Mouse (Mus musculus) forebrain, embryonic 16.5 days (tissue): ENCODE results near the gene Ctf2. TPM values are rescaled to one million over a fixed set of nuclear protein-coding genes. Genes with fewer than 3 reads are reported as not detected.

Source experiments
- ATAC-seq: fragments of 200-750 bp; cut with Nextera tagmentation; 2 replicates; pipeline ENCODE4 v1.8.0; 2017; ENCODE audit warnings: mild to moderate bottlenecking, moderate library complexity
- H3K27ac ChIP-seq: fragments of 300-500 bp; sonication (generic); 2 replicates; pipeline ENCODE4 v1.5.1; 2014; ENCODE audit warnings: low read length, control low read depth
- H3K27me3 ChIP-seq: fragments of 300-500 bp; sonication (generic); replicated peaks from 2 replicates; pipeline ENCODE4 v1.6.1; 2014; ENCODE audit warnings: low read length; ENCODE audit not compliant: control insufficient read depth, insufficient read depth
- H3K36me3 ChIP-seq: fragments of 300-500 bp; sonication (generic); 2 replicates; pipeline ENCODE4 v1.6.1; 2014; ENCODE audit not compliant: control insufficient read depth, insufficient read depth
- H3K4me1 ChIP-seq: fragments of 300-500 bp; sonication (generic); replicated peaks from 2 replicates; pipeline ENCODE4 v1.6.1; 2014; ENCODE audit warnings: low read length; ENCODE audit not compliant: control insufficient read depth, insufficient read depth
- H3K4me2 ChIP-seq: fragments of 300-500 bp; sonication (generic); 2 replicates; pipeline ENCODE4 v1.6.1; 2014; ENCODE audit warnings: mild to moderate bottlenecking, low read length, control low read depth
- H3K4me3 ChIP-seq: fragments of 300-500 bp; sonication (generic); replicated peaks from 2 replicates; pipeline ENCODE4 v1.5.1; 2014; ENCODE audit warnings: mild to moderate bottlenecking, low read length, control low read depth
- H3K9ac ChIP-seq: fragments of 300-500 bp; sonication (generic); replicated peaks from 2 replicates; pipeline ENCODE4 v1.6.1; 2014; ENCODE audit warnings: low read depth, low read length, control low read depth
- H3K9me3 ChIP-seq: fragments of 300-500 bp; sonication (generic); 2 replicates; pipeline ENCODE4 v1.6.1; 2016; ENCODE audit warnings: low read length; ENCODE audit not compliant: control insufficient read depth
- whole genome bisulfite sequencing: fragments of 180-500 bp; shearing (Covaris S2); extraction: QIAGEN DNeasy Blood & Tissue Kit; methylation state at CpG from one replicate; pipeline ENCODE4 v1.1.7; 2014; 5-methylcytosine and 5-hydroxymethylcytosine counted together
- polyA plus RNA-seq: library from polyadenylated mRNA; unstranded; fragments of >200 nt; fragmentation: Nextera tagmentation; extraction: Ambion mirVana; gene quantifications from 2 replicates; pipeline ENCODE4 v1.2.1, GENCODE M21; 2015

Gene Ctf2
- polyA plus RNA-seq, 1 experiment from 2014 or later, result 0.11 TPM

DNA sequence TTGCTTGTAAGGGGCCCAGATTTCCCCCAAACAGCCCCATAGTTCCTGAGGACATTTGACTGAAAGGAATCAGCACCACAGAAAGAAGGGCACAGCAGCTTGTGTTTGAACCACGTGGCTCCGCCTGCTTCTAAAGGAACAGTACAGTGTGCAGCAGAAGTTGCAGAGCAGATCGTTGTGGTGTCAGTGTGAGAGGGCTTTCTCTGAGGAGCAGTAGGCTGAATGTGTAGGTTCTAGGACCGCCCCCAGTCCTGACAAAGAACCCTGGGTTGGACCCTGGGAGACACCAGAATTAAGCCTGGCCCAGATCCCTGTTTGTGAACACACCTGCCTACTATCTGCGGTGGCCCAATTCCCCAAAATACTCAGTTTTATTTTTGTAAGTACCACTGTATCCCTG is 39.3 kb upstream of the Ctf2 start:
- Histone ChIP-seq H3K9me3 (no peaks in the 10 kb centered on the region), H3K4me2 (no peak overlapping the region), H3K9ac (no peak overlapping the region), H3K4me1 (peaks cover 27% of the 10 kb centered on the region), H3K4me3 (no peak overlapping the region), H3K27ac (no peak overlapping the region), H3K36me3 (peaks cover 9% of the 10 kb centered on the region), H3K27me3 (no peaks in the 10 kb centered on the region)
- WGBS, result 71% methylated on average over 5 of the region's 5 CpGs
- no peak for ATAC-seq

DNA sequence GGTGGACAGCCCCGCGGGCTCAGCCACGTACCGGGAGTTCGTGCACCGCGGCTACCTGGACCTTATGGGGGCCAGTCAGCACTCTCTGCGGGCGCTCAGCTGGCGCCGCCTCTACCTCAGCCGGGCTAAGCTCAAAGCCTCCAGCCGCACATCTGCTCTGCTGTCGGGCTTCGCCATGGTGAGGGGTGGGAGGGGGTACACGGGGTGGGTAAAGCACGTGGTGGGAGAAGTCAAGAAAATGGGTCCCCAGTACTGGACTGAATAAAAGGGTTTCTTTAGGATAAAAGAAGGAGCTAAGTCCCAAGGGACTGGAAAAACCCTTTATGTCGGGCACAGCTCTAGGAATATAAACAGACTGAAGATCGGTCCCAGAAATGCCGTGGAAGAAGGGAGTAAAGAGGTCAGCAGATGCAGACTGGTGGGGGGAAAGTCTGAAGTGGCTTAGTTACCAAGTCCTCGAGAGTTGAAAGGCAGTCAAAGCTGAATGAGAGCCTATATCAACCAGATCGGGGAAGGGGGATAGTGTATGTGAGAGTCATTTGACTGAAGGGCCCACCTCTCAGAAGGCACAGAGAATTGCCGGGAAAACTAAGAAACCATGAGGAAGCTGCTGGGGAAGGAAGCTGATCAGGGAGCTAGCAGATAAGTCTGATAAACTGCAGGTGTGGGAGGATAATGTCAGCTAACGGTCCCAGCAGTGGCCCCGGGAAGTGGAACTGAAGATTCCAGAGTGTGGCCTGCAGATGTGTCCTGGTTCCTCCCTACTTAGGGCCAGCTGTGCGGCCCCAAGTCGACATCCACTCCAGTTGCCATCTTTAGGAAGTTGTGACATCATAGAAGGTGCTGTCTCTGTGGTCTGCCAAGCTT is 38.3 kb upstream of the Ctf2 start:
- 4% methylated on average over 27 of the region's 27 CpGs for WGBS
- Histone ChIP-seq H3K4me3 (peak overlapping the region; percentile 53), H3K4me1 (peaks cover 24% of the 10 kb centered on the region)

DNA sequence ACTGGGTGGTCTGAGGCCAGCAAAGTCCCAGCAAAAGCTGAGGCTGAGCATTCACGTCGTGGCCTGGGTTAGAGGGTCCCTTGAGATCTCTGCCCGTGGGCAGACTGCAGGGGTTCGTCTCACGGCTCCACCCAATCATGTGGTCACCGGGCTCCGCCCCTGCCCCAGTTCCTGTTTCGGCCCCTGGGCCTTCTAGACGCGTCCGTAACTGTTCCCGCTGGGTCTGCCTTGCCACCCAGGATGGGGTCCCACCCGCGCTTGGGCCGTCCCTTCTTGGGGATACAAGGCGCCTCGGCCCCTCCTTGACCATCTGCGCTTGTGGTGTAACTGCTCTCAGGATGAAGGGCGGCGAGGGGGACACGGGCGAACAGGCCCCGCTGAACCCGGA is 37.7 kb upstream of the Ctf2 start, which contains the start of gene Orai3:
Gene Orai3 (plus strand): TSS at position 165 of the 388 bp plus-strand sequence.
- Histone ChIP-seq H3K36me3 (peaks cover 19% of the 10 kb centered on the region), H3K4me3 (peak within 1 kb of the TSS; percentile 53), H3K9ac (peak within 1 kb of the TSS; percentile 71), H3K4me2 (peak within 1 kb of the TSS; percentile 72), H3K9me3 (no peaks in the 10 kb centered on the region), H3K27ac (peak within 1 kb of the TSS; percentile 68), H3K4me1 (peaks cover 24% of the 10 kb centered on the region), H3K27me3 (no peaks in the 10 kb centered on the region)
- under 1% methylated on average over 24 of the region's 24 CpGs for whole genome bisulfite sequencing
- peak; percentile 52 for ATAC-seq

More for the DNA sequence above, 38.3 kb upstream of the Ctf2 start:
- no peaks in the 10 kb centered on the region for H3K27me3 ChIP-seq
- H3K27ac ChIP-seq, result peak overlapping the region; percentile 68
- ATAC-seq, result peak; percentile 19
- peak overlapping the region; percentile 71 for H3K9ac ChIP-seq
- H3K36me3 ChIP-seq, result peaks cover 16% of the 10 kb centered on the region
- peak overlapping the region; percentile 72 for H3K4me2 ChIP-seq
- no peaks in the 10 kb centered on the region for H3K9me3 ChIP-seq

- Histone ChIP-seq H3K27ac (peak overlapping the region; percentile 68), H3K4me2 (peak overlapping the region; percentile 72), H3K4me1 (peaks cover 24% of the 10 kb centered on the region), H3K9ac (peak overlapping the region; percentile 71), H3K4me3 (peak overlapping the region; percentile 53), H3K27me3 (no peaks in the 10 kb centered on the region), H3K9me3 (no peaks in the 10 kb centered on the region), H3K36me3 (peaks cover 21% of the 10 kb centered on the region)
- ATAC-seq, result peak; percentile 90
- under 1% methylated on average over 16 of the region's 16 CpGs for WGBS
Observed at GRCm38 (mm10) chr7:127768997-127769593, 37.1 kb upstream of the Ctf2 start.

- Histone ChIP-seq H3K27me3 (no peaks in the 10 kb centered on the region), H3K4me3 (no peak overlapping the region), H3K27ac (no peak overlapping the region), H3K4me1 (peaks cover 24% of the 10 kb centered on the region), H3K36me3 (peaks cover 26% of the 10 kb centered on the region), H3K4me2 (peak overlapping the region; percentile 16; the same call in 1 of the 2 replicates), H3K9ac (no peak overlapping the region), H3K9me3 (no peaks in the 10 kb centered on the region)
- no peak for ATAC-seq
- WGBS, result 47% methylated on average over 13 of the region's 13 CpGs
Observed at GRCm38 (mm10) chr7:127768346-127768996, 36.5 kb upstream of the Ctf2 start.

DNA sequence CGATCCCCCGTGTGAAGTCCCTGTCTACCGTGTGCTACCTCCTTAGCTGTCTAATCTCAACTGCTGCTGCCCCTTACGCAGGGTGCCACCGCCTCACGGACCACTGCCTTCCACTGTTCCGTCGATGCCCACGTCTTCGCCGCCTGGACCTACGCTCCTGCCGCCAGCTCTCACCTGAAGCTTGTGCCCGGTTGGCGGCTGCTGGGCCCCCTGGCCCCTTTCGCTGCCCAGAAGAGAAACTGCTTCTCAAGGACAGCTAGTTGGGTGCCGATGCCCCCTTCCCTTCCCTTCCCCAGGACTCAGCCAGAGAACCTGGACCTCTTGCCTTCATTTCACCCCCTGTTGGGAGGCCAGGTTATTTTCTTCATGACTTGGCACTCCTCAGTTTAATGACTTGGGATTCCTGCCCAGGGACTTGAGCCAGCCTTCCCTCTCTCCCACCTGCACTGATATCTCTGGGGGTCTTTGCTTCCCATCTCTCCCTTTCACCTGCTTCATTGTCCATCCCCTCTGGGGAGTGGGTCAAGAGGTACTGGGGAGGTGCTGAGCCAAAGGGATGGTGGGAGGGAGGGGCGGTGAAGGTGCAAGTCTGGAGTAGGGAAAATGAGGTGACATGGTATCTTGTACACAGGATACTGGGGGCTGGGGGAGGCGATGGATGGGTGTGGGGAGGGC is 35.8 kb upstream of the Ctf2 start:
- Histone ChIP-seq H3K9ac (no peak overlapping the region), H3K36me3 (peaks cover 29% of the 10 kb centered on the region), H3K27ac (no peak overlapping the region), H3K4me1 (peaks cover 24% of the 10 kb centered on the region), H3K9me3 (no peaks in the 10 kb centered on the region), H3K4me2 (no peak overlapping the region), H3K27me3 (no peaks in the 10 kb centered on the region), H3K4me3 (no peak overlapping the region)
- 93% methylated on average over 19 of the region's 19 CpGs for WGBS
- ATAC-seq, result no peak

- peaks cover 29% of the 10 kb centered on the region for H3K36me3 ChIP-seq
- H3K27ac ChIP-seq, result no peak overlapping the region
- no peaks in the 10 kb centered on the region for H3K27me3 ChIP-seq
- ATAC-seq, result no peak
- H3K4me1 ChIP-seq, result peaks cover 24% of the 10 kb centered on the region
- no peak overlapping the region for H3K4me3 ChIP-seq
- no peak overlapping the region for H3K4me2 ChIP-seq
- WGBS, result 83% methylated on average over 17 of the region's 17 CpGs
- H3K9ac ChIP-seq, result no peak overlapping the region
- no peaks in the 10 kb centered on the region for H3K9me3 ChIP-seq
Observed at GRCm38 (mm10) chr7:127766851-127767609, 35.1 kb upstream of the Ctf2 start.

DNA sequence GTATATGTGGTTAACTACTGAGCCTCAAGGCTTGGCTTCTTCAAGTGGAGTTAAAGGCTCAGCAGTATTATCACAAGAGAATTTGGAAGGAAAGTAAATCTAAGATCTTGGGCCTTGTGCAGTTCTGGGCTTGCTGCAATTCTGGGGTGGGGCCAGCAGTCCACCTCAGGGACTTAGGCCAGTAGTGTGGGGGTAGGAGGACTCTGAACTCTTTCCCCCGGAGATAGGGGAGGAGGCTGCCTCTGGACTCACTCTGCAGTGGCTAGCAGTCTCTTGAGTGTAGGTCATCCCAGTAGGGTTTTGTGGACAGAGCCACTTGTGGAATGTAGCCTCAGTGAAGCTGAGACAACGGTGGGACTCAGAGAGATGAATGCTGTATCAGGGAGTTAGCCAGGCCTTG is 33.8 kb upstream of the Ctf2 start:
- Histone ChIP-seq H3K36me3 (peaks cover 29% of the 10 kb centered on the region), H3K27ac (no peak overlapping the region), H3K9me3 (no peaks in the 10 kb centered on the region), H3K9ac (no peak overlapping the region), H3K4me3 (no peak overlapping the region), H3K27me3 (no peaks in the 10 kb centered on the region), H3K4me2 (no peak overlapping the region), H3K4me1 (peaks cover 23% of the 10 kb centered on the region)
- ATAC-seq, result no peak
- WGBS, result 91% methylated on average over 2 of the region's 2 CpGs
